Mouse (Mus musculus): Measurements from ENCODE around the gene Defb18. TPM values are rescaled to one million over a fixed set of nuclear protein-coding genes. Genes with fewer than 3 reads are reported as not detected.

Gene Defb18
- polyA plus RNA-seq, 1 experiment from 2014 or later = not detected

- H3K4me2 ChIP-seq = no peak overlapping the region
- H3K4me3 ChIP-seq (ENCODE audit: low read depth, low read length) = no peak overlapping the region
- no peaks in the 10 kb centered on the region for H3K27me3 ChIP-seq (ENCODE audit: insufficient read depth, low read length)
- H3K36me3 ChIP-seq (ENCODE audit: insufficient read depth) = no peaks in the 10 kb centered on the region
- TF ChIP-seq CTCF (IDR thresholded peaks at IDR 0.05; ENCODE audit: low read depth) = no peak
- H3K4me1 ChIP-seq (ENCODE audit: insufficient read depth) = no peaks in the 10 kb centered on the region
- no peak for DNase-seq
- H3K9me3 ChIP-seq (ENCODE audit: low read depth, low read length) = no peaks in the 10 kb centered on the region
- 7% methylated on average over 1 of the region's 1 CpGs for WGBS
- ATAC-seq (ENCODE audit: insufficient read depth) = no peak
- H3K9ac ChIP-seq = no peak overlapping the region
- H3K27ac ChIP-seq (ENCODE audit: low read depth) = no peak overlapping the region
Measured at GRCm38 (mm10) chr1:18190714-18191712, 46.2 kb downstream of the Defb18 start.

Other genes starting within 250 kb of the Defb18 start
- not detected in 2 replicates for gene Crisp4, start 91.5 kb downstream of the Defb18 start, polyA plus RNA-seq (2014; fragmentation: Nextera tagmentation; extraction: Ambion mirVana)
- gene Defb41, start 27.7 kb upstream of the Defb18 start, polyA plus RNA-seq (2014; fragmentation: Nextera tagmentation; extraction: Ambion mirVana) = not detected in 2 replicates